Mouse (Mus musculus): Measurements from ENCODE around the gene Hsd17b2. TPM values are rescaled to one million over a fixed set of nuclear protein-coding genes. Genes with fewer than 3 reads are reported as not detected.

The Hsd17b2 gene
- polyA plus RNA-seq, 1 experiment from 2014 or later: 189 TPM

DNA sequence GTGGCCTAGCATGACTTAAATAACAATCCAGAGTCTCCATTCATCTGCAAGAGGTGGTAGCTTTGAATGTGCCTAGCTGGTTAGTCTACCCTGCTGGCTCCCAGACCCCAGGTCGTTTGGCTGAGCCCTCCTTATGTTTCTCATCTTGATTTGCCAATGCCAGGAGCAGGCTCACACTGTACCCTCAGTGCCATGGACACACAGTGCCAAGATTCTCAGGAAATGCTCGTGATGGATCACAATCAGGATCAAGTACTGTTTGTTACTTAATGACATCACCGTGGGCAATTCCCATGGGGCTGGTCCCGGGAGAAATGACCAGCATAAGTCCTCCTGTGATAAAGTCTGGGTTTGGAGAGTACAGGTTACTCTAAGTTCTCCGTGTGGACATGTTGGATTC, 14.2 kb downstream of the Hsd17b2 start:
- H3K4me3 ChIP-seq (ENCODE audit: low read depth, low read length): no peak overlapping the region
- DNase-seq: no peak
- no peaks in the 10 kb centered on the region; the same call in 1 of the 2 replicates for H3K36me3 ChIP-seq (replicated peaks; ENCODE audit: insufficient read depth, low read length)
- H3K9ac ChIP-seq (replicated peaks): no peak overlapping the region
- peak overlapping the region; percentile 93 for H3K27ac ChIP-seq (ENCODE audit: low read depth)
- WGBS (ENCODE audit: insufficient replicate concordance): 66% methylated on average over 5 of the region's 5 CpGs
- H3K9me3 ChIP-seq (ENCODE audit: low read length): 0 out of 2 replicates have a peak, but pooled peaks cover 2% of the 10 kb centered on the region
- TF ChIP-seq CTCF (IDR thresholded peaks at IDR 0.05; ENCODE audit: low read depth): no peak
- TF ChIP-seq EP300 (IDR thresholded peaks at IDR 0.05; ENCODE audit: low read depth): no peak
- peaks cover 6% of the 10 kb centered on the region; the same call in 1 of the 2 replicates for H3K4me1 ChIP-seq (ENCODE audit: insufficient read depth)
- ATAC-seq: no peak
- H3K27me3 ChIP-seq (ENCODE audit: insufficient read depth, low read length): no peaks in the 10 kb centered on the region
- no peak overlapping the region for H3K4me2 ChIP-seq (ENCODE audit: low read depth, low read length)

DNA sequence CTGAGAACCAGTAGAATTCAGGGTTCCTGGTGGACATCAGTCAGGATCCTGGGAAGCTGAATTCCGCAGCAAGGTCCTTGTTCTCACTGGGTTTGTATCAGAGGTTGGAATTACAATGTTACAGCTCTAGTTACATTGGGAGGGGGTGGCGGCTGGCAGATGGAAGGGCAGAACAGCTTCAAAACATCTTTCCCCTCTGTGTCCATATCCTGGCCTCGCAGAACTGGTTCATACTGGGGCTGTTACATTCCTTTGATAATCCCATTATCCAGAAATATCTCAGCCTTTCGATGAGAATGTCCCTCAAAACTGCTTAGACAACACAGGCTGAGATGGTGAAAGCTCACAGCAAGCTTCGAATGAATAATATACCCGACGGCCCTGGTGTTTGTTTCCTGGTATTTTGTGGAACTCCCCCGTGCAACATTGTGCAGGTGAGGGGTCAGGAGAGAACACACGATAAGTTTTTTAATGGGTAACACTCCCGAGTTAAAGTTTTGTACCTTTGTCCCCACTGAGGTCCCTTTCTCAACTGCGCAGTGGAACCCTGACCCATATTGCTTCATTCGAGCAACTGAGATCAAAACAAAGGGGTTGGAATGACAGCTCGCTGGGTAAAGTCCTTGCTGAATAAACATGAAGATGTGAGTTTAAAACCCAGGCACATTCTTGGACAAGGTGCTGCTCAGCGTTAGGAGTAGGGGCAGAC, 16.6 kb downstream of the Hsd17b2 start:
- H3K27me3 ChIP-seq (ENCODE audit: insufficient read depth, low read length): no peaks in the 10 kb centered on the region
- no peaks in the 10 kb centered on the region for H3K36me3 ChIP-seq (replicated peaks; ENCODE audit: insufficient read depth, low read length)
- peak; percentile 98 for ATAC-seq
- DNase-seq: peak; percentile 54
- H3K27ac ChIP-seq (ENCODE audit: low read depth): peak overlapping the region; percentile 93
- 52% methylated on average over 14 of the region's 14 CpGs for WGBS (ENCODE audit: insufficient replicate concordance)
- no peak overlapping the region for H3K4me3 ChIP-seq (ENCODE audit: low read depth, low read length)
- no peak overlapping the region for H3K4me2 ChIP-seq (ENCODE audit: low read depth, low read length)
- no peak overlapping the region for H3K9ac ChIP-seq (replicated peaks)
- H3K9me3 ChIP-seq (ENCODE audit: low read length): 0 out of 2 replicates have a peak, but pooled peaks cover 2% of the 10 kb centered on the region
- TF ChIP-seq EP300 (IDR thresholded peaks at IDR 0.05; ENCODE audit: low read depth) (peak; percentile 85), CTCF (IDR thresholded peaks at IDR 0.05; ENCODE audit: low read depth) (no peak)
- peaks cover 6% of the 10 kb centered on the region; the same call in 1 of the 2 replicates for H3K4me1 ChIP-seq (ENCODE audit: insufficient read depth)

DNA sequence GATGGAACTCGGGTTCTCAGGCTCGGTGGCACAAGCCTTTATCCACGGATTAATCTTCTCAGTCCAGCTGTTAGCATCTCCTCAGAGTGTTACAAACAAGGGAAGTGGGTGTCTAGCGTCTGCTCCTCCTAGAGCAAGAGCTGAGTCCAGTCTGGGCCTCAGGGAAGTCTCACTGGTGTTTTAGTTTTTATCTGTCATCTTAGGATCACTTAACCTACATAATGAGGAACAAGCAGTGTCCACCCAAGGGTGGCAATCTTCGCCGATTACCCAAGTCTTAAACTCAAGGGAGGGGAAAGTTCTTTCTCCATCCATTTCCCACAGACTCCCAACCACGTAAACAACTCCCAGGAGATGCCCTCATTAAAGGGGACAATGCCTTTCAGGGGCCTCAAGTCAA, 24.8 kb downstream of the Hsd17b2 start:
- H3K9ac ChIP-seq (replicated peaks): no peak overlapping the region
- ATAC-seq (no peak), DNase-seq (no peak)
- no peaks in the 10 kb centered on the region for H3K27me3 ChIP-seq (ENCODE audit: insufficient read depth, low read length)
- H3K36me3 ChIP-seq (replicated peaks; ENCODE audit: insufficient read depth, low read length): no peaks in the 10 kb centered on the region
- 47% methylated on average over 7 of the region's 7 CpGs for WGBS (ENCODE audit: insufficient replicate concordance)
- H3K4me1 ChIP-seq (ENCODE audit: insufficient read depth): no peaks in the 10 kb centered on the region; the same call in 1 of the 2 replicates
- no peak overlapping the region for H3K4me2 ChIP-seq (ENCODE audit: low read depth, low read length)
- no peak overlapping the region for H3K4me3 ChIP-seq (ENCODE audit: low read depth, low read length)
- TF ChIP-seq EP300 (IDR thresholded peaks at IDR 0.05; ENCODE audit: low read depth) (no peak), CTCF (IDR thresholded peaks at IDR 0.05; ENCODE audit: low read depth) (no peak)
- no peaks in the 10 kb centered on the region for H3K9me3 ChIP-seq (ENCODE audit: low read length)
- peak overlapping the region; percentile 66 for H3K27ac ChIP-seq (ENCODE audit: low read depth)

DNA sequence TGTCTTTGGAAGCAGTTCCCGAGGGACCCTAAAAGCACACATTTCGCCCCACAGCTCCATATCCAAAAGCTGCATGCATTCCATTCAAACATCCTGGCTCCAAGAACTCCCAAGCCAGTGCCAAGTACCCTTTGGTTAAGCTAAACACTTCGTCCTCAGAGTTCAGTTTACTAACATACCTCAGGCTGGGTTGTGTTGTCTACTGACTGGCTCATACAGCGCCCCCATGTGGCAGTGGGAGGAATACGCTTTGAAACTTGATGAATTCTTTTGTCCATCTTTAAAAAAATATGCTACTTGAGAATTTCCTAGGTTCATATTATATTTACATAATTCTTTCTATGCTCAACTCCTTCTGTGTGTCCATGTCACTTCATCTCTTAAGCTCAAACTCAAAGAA, 25.9 kb downstream of the Hsd17b2 start:
- TF ChIP-seq CTCF (IDR thresholded peaks at IDR 0.05; ENCODE audit: low read depth) (peak; percentile 68), EP300 (IDR thresholded peaks at IDR 0.05; ENCODE audit: low read depth) (no peak)
- no peak for ATAC-seq
- H3K4me2 ChIP-seq (ENCODE audit: low read depth, low read length): no peak overlapping the region
- no peaks in the 10 kb centered on the region; the same call in 1 of the 2 replicates for H3K4me1 ChIP-seq (ENCODE audit: insufficient read depth)
- H3K9me3 ChIP-seq (ENCODE audit: low read length): no peaks in the 10 kb centered on the region
- no peaks in the 10 kb centered on the region for H3K36me3 ChIP-seq (replicated peaks; ENCODE audit: insufficient read depth, low read length)
- H3K27ac ChIP-seq (ENCODE audit: low read depth): peak overlapping the region; percentile 66
- WGBS (ENCODE audit: insufficient replicate concordance): 50% methylated on average over 5 of the region's 5 CpGs
- H3K27me3 ChIP-seq (ENCODE audit: insufficient read depth, low read length): no peaks in the 10 kb centered on the region
- no peak overlapping the region for H3K4me3 ChIP-seq (ENCODE audit: low read depth, low read length)
- no peak overlapping the region for H3K9ac ChIP-seq (replicated peaks)
- DNase-seq: peak; percentile 59

DNA sequence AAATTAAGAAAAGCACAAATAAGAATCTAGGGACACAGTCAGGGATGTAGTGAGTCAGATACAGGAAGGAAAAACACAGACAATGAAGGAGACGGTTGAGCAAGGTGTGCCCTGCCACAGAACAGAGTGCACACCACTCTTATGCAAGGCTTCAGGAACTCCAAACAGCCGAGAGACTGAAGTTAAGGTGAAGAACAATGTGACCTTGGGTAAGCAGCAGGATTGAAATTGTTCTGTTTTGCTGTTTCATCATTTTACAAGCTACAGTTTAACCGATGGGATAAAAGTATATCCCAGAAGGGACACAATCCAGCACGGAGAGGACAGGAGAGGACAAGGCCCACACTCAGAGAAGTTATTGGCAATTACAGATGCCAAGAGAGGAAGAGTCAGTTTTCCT, 26.5 kb downstream of the Hsd17b2 start:
- WGBS (ENCODE audit: insufficient replicate concordance): 67% methylated on average over 4 of the region's 4 CpGs
- peak overlapping the region; percentile 20; the same call in 1 of the 2 replicates for H3K27ac ChIP-seq (ENCODE audit: low read depth)
- ATAC-seq: peak; percentile 43; the same call in 1 of the 2 replicates

DNA sequence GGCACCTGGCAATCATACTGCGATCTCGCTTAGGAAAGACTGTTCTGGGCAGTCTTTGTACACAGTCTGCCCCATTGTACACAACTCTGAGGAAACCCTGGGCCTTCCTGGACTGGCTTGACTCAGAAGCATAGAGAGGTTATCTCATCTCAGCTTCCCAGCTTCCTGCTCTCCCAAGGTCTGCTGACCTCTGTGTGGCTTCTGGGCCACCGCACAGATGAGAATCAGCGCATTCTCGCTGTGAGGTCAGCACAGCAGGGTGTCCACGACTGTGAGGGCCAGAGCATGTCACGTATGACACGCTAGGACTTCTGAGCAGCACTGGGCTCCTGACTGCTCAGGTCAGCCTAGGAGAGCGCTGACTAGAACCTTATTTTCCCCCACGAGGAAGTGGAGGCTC, 29.3 kb downstream of the Hsd17b2 start:
- WGBS (ENCODE audit: insufficient replicate concordance): 32% methylated on average over 10 of the region's 10 CpGs
- Histone ChIP-seq H3K9me3 (ENCODE audit: low read length) (no peaks in the 10 kb centered on the region), H3K27ac (ENCODE audit: low read depth) (peak overlapping the region; percentile 34), H3K4me3 (ENCODE audit: low read depth, low read length) (no peak overlapping the region), H3K4me2 (ENCODE audit: low read depth, low read length) (no peak overlapping the region), H3K4me1 (ENCODE audit: insufficient read depth) (no peaks in the 10 kb centered on the region; the same call in 1 of the 2 replicates), H3K27me3 (ENCODE audit: insufficient read depth, low read length) (no peaks in the 10 kb centered on the region), H3K36me3 (replicated peaks; ENCODE audit: insufficient read depth, low read length) (no peaks in the 10 kb centered on the region), H3K9ac (replicated peaks) (no peak overlapping the region)
- TF ChIP-seq EP300 (IDR thresholded peaks at IDR 0.05; ENCODE audit: low read depth): no peak
- DNase-seq: no peak
- peak; percentile 59 for ATAC-seq

More for the DNA sequence above, 26.5 kb downstream of the Hsd17b2 start:
- Histone ChIP-seq H3K9ac (replicated peaks) (no peak overlapping the region), H3K9me3 (ENCODE audit: low read length) (no peaks in the 10 kb centered on the region), H3K4me1 (ENCODE audit: insufficient read depth) (no peaks in the 10 kb centered on the region; the same call in 1 of the 2 replicates), H3K36me3 (replicated peaks; ENCODE audit: insufficient read depth, low read length) (no peaks in the 10 kb centered on the region), H3K27me3 (ENCODE audit: insufficient read depth, low read length) (no peaks in the 10 kb centered on the region), H3K4me3 (ENCODE audit: low read depth, low read length) (no peak overlapping the region), H3K4me2 (ENCODE audit: low read depth, low read length) (no peak overlapping the region)
- TF ChIP-seq CTCF (IDR thresholded peaks at IDR 0.05; ENCODE audit: low read depth): no peak
- no peak for TF ChIP-seq EP300 (IDR thresholded peaks at IDR 0.05; ENCODE audit: low read depth)
- no peak for DNase-seq

Data from liver, postnatal 0 days (tissue).